Mouse (Mus musculus) liver, adult (tissue): Measurements from ENCODE around the gene Umps.

Source experiments
- GATA4 ChIP-seq: IDR thresholded peaks from 2 replicates; pipeline ENCODE4 v1.6.1; 2014; ENCODE audit warnings: mild to moderate bottlenecking, low read length; ENCODE audit not compliant: insufficient replicate concordance

Gene Umps

DNA sequence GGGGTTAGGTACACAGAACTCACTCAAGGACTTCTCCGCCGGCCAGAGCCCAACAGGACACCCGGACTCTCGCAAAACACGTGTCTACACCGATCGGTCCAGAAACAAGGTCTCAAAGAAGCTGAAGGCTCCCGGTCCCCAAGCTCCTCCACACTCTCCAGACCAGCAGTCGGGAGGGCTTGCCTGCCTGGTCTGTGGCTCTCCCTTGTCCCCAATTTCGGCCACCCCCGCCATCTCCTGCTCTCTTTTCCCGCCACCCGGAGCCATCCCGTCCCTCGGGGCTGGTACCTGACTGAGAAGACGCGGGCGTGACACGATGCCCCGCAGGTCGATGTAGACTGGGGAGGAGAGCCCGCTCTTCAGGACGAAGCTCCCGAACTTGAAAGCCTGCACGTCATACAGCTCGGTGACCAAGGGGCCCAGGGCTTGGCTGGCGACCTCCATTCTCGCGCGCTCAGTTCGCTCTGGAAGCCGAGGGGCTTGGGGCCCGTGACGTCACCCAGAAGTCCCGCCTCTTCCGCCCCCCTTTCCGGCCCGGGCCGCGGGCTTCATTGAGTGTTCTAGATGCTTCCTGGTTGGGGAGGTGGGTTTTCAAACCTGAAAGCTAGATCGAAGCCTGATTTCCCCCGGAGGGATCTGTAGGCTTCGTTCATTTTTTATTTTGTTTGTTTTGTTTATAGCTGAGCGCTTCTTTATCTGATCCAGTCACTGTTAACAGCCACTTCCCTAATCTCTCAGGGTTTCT is at the start of gene Umps:
TSS of gene Umps (minus strand) at position 501 of the 745 bp plus-strand sequence.
- no peak for TF ChIP-seq GATA4

DNA sequence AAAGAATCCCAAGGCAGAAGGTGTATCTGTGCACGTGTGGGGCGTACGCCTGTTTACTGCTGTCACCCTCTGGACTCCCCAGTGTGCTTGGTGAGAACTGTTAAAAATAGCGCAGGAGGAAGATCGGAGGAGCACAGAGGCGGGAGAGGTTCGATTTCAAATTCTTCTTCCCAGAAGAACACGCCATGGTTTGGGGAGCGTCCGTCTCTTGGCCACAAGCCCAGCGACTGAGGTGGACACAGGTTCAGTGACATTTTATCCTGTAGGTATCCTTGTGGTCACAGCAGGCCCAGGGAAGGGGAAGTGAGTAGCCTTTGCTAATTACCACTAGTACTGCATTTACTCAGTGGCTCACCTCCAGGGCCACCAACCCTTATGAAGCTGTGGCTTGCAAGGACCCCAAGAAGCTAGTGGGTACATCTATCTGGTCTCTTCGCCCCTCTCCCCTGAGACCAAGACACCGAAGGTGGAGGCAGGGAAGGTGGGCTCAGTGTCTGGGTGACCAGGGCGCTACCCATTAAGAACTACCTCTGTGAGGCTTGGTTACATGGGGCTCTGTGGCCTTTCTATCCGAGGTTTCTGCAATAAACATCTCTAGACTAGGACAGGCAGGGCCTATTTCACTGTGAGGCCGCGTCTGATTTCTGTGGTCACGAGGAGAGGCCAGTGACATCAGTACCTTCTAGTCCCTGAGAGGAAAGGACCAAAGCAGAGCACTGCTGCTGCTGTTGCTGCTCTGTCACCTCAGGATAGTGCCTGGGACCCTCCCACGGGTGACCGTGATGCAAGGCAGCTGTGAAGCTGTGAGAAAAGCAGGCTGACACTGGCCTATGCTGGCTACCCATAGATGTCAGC is 45.4 kb upstream of the Umps start:
- no peak for TF ChIP-seq GATA4

DNA sequence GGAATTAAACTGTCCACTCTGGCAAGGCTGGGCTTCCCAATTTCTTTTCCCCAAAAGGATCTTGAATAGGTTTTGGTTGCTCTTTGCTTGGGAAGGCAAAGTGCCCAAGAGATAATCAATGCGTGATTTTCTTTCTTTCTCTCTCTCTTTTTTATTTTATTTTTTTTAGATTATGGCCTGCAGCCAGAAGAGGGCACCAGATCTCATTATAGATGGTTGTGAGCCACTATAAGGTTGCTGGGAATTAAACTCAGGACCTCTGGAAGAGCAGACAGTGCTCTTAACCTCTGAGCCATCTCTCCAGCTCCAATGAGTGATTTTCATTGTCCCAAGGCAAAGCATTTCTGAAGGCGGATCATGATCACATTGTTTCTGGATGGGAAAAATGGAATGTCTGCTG is 42.7 kb upstream of the Umps start:
- TF ChIP-seq GATA4: no peak

DNA sequence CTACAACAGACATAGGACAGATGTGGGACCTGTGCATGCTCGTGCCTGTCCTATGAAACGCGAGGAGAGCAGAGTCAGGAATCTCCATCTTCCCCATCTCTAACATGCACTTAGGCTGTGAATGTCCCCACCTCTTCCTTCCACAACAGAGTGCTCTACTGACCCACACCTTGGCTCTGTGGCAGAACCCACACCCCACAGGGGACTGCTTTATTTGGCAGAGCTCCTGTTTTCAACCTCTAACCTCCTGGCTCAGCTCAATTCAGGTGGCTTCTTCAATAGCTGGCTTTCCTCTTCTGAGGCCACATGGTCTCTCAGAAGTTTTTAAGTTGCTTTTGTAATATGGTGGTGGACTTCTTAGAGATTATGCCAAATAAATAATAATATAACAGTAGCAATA is 39.1 kb upstream of the Umps start:
- no peak for TF ChIP-seq GATA4

DNA sequence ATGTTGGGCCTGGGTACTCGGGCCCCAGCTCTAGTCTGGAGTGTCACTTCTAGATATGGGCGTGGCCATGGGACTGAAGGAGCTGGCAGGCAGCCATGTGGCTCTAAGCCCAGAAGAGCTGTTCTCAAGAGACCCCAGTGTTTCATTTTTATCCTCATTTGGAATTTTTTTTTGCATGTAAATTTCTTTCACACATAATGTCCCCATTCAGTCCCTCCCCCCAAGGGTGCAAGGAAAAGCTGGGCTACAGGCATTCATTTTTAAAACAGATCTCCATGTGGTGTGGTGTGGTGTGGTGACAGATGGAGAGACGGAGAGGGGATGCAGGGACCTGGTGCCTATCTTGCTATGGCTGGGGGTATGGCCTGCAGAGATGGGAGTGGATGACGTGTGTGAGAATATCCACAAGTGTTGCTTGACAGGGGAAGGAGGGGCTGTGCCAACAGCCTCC is 37.3 kb upstream of the Umps start:
- no peak for TF ChIP-seq GATA4

DNA sequence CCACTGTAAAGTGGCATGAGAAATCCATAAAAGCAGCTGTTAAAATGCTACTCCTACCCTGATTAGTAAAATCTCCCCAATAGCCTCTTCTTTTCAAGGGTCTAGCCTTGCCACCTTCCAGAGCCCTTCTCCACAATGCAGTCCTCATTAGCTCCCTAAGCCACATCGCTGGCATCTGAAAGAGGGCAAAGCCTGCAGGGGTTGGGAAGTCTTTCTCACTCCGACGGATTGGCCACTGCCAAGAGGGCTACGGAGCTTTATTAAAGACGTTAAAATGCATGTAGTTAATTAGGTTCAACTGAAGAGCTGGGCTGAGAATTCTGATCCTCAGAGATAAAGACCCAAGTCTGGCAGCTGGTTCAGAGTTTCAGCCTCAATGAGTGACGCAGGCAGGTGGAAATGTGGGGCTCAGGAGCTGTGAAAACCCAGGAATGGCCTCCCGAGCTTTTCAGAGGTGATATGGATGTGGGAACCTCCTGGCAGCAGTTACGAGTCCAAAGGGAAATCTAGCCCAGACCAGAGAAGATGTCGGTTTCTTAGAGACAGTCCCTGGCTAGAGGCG is 36.8 kb upstream of the Umps start:
- TF ChIP-seq GATA4: no peak

DNA sequence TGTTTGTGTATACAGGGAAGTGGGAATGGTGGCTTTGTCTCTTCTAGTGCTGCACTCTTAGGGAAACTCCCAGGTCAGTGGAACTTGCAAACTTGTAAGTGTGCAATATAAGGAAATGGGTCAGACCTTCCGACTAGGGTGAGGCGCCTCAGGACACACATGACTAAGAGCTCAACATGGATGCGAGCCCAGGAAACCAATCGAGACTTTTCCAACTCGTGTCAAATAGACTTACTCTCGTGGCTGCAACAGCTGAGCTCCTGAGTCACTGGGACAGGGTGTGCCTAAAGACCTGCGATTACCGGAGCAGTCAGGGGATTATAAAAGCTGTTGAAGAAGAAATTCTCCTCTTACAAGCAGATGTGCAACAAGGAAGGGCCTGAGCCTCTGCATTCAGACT is 33.9 kb upstream of the Umps start:
- TF ChIP-seq GATA4: no peak

DNA sequence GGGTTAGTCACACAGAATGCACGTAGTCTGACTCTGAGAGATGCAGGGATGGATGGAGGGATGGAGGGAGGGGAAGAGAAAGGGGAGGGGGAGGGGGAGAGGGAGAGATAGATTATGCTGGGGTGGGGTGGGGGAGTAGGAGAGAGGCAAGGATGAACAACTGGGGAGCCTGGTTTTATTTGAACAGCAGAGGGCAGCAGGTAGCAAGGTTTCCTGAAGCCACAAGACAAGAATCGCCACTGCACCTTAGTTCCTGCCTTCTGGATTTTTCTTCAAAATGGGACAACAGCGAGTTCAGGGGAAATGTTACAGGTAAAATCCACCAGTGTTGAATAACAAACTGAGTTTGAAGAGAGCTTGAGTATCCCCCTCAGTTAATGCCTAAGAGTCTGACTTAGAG is 32.5 kb upstream of the Umps start:
- no peak for TF ChIP-seq GATA4

DNA sequence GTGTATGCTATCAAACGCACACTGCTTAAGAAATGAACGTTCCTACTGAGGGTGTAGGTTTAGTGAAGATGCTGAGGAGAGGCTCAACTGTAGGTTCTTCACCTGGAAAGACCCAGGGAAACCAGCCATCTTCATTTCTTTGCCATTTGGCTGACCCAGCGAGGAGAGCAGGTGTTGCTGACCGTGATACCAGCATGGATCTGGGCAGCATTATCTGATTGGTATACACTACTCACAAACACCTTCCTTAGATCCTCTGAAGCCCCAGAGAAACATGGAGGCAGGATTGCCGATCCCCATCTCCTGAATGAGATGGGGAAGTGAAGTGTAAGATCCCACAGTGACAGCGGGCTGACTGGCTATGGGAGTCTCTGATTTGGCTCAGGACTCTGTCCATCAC is 31.2 kb upstream of the Umps start:
- no peak for TF ChIP-seq GATA4

- no peak for TF ChIP-seq GATA4
Observed at GRCm38 (mm10) chr16:33996030-33996429, 29.2 kb upstream of the Umps start.

DNA sequence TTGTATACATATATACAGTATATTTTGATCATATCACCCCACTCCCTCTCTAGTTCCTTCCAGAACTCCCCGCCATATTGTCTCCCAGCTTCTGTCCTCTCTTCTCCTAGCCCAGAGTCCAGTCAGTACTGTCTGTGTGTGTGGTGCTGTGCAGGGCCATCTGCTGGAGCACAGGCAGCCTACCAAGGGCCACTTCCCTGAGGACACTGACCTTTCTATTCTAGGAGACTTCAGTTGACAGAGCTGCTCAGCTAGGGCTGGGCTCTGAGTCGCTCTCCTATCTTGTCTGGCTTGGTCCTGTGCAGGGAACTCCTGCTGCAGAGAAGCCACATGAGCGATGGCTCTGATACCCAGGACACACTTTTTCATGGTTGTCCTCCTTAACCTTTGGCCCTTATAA is 28.7 kb upstream of the Umps start:
- no peak for TF ChIP-seq GATA4

DNA sequence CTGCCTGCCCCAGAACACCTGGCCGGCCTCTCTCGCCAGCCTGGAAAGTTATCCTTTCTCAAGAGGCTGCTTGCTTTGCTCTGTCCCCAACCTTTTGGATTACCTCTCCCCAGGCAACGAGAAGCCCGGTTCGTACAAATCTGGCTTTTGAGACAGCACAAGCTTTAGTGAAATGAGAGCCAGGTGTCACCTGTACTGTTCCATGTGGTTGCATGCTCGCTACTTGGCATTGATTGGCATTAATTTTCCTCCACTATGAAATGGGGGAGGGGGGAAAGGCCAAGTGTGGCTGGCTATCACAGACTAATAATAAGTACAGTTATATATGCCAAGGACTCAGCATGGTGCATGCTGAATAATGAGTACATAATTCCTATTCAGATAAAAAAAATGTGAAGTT is 27.5 kb upstream of the Umps start:
- TF ChIP-seq GATA4: no peak

- TF ChIP-seq GATA4: no peak
Observed at GRCm38 (mm10) chr16:33990712-33991111, 23.9 kb upstream of the Umps start.

DNA sequence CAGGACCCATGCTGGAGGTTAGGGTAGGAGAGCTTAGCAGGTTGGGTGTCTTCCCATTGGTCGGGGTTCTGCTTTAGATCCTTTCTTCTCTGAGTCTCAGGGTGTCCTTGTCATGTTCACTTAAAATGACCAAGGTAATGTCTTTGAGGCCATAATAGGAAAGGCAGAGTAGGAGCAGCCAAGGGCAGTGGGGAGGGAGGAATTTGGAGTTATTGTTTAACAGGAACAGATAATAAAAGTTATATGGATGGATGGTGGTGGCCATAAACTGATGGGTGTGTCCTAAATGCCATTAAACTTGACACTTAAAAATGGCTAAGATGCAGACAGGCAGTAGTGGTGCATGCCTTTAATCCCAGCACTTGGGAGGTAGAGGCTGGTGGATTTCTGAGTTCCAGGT is 22.3 kb upstream of the Umps start:
- TF ChIP-seq GATA4: no peak

DNA sequence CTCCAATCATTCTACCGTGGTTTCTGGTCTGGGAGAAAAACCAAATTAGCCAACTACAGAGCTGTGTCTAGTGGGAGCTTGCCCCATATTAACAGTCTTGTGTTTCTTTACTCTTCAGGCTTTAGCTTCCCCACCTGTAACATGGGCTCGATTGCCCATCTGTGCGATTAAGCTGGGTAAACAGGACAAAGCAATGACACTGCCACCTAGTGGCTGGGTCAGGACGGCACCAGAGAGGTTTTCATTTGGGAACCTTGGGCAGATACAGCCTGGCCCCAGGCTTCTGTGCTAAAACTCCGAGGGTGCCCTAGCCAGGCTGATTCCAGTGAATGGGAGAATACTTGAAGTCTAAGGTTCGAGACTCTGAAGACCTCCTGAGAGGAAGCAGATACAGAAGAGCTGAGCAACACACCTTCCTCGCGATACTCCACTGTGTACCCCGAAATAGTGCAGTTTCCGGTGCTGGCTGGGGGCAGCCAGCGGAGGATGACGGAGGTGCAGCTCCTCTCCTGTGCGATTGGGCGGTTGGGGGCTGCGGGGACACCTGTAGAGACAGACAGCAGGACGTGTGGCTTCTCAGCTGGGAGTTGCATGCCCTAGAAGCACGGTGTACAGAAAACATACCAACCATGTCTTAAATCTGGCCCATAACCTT is 21.6 kb upstream of the Umps start:
- no peak for TF ChIP-seq GATA4

DNA sequence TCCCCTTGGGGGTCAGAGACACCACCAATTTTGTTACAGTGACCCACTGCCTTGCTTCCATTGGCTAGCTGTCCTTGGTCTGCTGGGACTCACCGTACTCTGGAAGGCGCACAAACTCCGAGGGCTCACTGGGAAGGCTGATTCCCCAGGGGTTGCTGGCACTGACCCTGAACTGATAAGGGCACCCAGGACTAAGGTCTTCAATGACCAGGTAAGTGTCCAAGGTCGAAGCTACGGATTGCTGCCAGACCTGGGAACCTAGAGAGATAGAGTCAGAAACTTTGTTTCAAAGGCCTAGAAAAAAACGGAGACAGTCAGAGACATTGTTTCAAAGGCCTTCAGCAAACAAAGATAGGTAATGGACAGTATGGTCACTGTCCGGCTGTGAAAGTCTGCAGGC is 20.2 kb upstream of the Umps start:
- TF ChIP-seq GATA4: no peak

- TF ChIP-seq GATA4: no peak
Observed at GRCm38 (mm10) chr16:33985372-33985771, 18.5 kb upstream of the Umps start.
